Mouse (Mus musculus) adrenal gland (tissue): ENCODE data around the gene Homer1.

ENCODE experiments used
- intact Hi-C: fragments of 180-260 bp; cut with DNase I; formaldehyde crosslinking; loops from one replicate; pipeline ENCODE4 v1.15.1; 2025

Homer1 gene

DNA sequence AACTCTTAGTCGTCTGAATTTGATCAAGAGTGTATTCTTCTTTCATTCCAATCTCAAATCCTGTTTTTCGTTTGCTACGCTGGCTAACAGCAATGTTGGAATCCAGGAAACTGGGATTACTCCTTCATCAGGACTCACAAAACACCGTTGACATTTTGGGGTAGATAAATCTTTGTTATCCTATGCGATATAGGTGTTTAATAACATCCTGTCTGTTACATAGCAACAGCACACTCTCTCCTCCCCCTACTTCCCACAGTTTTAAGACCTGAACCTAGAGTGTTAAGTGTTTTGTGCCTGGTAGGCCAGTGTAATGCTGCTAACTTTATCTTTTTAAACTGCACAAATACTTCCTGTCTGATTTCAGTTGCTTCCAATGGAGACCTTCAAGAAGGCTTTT is 39.0 kb downstream of the Homer1 start:
- intact Hi-C loops: no loop called here

DNA sequence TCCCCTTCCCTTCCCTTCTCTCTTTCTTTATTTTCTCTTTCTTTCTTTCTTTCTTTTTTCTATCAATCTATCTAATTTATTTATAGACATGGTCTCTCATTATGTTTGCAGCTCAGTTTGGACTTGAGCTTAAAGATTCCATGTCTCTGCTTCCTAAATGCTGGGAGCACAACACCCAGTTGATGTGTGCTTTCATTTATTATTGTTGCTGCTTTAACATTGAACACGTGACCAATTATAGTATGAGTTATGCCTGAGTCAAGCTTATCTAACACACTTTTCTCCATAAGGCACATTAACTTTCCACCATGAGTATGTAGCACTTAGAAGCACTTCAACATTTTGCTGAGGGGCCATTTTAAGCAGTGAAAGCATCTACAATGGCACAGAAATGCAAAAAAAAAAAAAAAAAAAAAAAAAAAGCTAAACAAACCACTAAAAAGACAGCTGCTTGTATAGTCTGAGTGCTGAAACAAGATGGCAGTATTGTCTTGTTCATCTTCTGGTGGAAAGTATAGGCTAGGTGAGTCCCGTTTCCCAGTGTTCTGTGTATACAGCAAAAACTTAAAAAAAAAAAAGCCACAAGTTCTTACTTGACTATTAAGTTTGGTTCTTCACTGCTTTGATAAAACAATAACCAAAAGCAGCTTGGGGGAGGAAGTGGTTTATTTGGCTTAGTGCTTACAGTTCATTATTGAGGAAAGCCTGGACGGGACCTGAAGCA is 41.3 kb downstream of the Homer1 start:
- intact Hi-C loops: no loop called here

DNA sequence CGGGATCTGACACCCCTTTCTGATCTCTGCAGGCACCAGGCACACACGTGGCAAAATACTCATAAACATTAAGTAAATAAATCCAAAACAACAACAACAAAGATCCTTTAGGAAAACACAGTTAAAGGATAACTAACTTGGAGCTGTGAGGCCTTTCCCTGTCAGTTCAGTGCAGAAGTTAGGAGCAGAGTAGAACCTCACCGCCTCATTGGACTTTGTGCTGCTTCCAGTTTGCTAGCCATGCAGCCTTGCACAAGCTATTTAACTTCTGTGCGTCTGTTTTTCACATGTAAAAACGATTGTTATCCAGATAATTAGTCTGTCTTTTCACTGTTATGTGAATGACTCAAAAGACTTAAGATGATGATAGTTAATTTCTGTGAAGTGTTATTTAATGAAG is 43.2 kb downstream of the Homer1 start:
- intact Hi-C loops: no loop called here

DNA sequence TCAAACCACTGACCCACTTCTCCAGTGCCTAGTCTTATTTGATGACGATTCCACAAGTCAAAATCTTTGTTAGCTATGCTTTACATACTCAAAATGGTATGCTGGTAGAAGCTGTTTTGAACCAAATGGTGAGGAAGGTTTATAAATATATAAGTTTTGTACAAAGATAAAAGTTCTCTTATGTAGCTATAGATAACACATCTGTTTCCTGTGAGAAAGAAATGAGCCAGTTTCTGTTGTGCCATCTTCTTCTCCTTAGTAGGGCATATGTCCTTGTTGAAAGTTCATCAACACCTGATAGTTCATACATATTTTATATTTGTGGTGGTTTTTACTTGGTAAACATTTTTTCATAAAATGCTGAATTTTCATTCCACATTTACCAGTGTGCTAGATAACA is 45.0 kb downstream of the Homer1 start:
- intact Hi-C loops: no loop called here

DNA sequence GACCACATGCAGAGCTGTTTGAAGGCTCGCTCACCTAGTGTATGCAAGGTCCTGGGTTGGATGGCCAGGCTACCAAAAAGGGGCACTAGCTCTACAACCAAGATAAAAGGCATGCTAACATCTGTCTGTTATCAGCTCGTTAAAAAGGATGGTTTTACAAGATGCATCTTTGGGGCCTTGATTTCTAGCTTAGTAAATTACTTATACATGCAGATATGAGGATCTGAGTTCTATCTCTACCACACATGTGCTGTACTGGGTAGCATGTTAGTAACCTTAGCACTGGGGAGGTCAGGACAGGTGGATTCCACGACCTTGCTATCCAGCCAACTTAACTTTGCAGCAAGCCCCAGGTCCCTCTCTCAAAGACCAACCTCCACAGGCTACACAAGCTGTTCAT is 46.4 kb downstream of the Homer1 start:
- intact Hi-C loops: no loop called here

DNA sequence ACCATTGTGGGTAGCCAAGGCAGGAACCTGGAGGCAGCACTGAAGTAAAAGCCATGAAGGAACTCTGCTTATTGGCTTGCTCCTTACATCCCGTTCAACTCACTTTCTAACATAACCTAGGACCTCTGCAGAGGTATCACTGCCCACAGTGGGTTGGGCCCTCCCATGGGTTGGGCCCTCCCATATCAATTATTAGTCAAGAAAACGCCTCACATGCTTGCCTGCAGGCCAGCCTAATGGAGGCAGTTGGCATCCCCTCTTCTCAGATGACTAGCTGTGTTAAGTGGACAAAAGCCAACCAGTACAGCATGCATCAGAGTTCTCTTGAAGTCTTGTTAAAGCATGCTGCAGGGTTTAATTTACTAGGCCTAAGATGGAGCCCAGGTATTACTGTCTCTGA is 52.6 kb downstream of the Homer1 start:
- intact Hi-C loops: no loop called here

DNA sequence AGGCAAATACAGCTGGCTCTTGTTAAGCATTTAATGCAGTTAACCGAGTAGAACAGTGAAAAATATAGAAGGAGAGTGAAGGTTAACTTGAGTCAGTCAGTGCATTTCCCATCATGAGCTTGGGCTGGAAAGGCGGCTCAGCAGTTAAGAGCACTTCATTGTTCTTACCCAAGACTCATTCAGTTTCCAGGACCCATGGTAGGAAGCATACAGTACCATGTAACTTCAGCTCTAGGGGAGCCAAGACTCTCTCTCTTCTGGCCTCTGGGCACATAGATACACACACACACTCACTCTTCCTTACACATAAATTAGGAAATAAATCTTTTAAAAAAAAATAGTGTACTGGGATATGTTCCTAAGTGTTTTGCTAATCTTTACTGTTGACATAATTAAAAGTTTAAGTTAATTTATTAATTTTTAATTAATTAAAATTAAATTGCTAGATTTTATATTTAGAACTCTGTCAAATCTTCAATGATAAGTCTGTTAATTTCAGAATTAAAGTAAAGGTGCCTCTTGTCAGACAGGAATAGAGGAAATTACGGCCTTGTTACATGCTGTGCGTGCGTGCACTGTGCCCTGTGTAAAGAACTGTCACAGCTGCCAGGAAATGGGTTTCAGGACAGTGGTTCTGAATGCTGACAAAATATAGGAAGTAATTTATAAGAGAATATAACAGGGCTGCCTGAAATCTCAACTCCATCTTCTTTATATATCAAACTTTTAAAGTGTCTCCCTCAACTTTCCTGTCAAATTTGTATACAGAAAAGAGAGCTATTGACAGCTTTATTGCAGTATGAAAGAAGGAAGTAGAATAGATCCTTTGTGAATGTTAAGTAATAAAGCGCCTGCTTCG is 55.2 kb downstream of the Homer1 start:
- intact Hi-C loops: no loop called here

DNA sequence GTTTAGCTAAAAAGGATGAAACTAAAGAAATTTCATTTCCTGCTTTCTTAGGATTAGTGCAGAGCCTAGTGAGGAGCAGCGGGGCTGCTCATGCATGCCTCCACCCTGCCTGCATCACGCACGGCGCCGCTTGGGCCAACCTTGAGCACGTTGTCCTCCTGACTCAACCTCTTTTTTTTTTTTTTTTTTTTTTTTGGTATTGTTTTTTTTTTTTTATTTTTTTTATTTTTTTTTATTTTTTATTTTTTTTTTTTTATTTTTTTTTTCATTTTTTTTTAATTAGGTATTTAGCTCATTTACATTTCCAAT is 55.8 kb downstream of the Homer1 start:
- intact Hi-C loops: no loop called here

DNA sequence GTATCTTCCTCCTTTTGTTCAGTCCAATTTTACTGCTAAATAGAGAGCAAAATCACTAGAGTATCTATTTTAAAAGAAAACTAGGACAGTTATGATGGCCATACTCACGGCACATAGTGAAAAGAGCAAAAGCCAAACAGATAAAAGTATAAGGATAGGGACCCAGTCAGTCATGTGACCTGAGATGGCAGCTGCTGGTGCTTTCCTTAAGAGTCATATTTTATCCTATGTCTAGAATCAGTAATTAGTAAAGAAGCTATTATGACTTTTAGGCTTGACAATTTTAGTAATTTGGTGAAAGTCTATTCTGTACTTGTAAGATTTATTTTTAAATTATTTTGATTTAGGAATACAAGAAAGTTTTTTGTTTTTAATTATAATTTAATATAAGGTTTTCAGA is 59.1 kb downstream of the Homer1 start:
- intact Hi-C loops: no loop called here

DNA sequence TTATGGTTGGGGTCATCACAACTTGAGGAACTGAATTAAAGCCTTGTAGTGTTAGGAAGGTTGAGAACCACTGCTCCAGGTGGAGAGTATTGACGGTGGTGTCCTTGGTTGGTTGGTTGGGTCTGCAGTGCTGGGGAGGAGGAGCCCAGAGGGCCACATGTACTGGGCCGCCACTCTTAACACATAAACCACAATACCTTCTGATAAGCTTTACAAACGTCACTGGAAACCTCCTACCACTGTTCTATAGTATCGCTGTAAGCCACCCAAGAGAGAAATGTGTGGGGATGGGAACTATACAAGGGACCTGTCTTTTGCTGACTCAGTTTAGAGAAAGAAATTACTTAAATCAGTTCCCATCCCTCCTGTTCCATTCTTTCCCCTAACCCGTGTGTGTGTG is 68.1 kb downstream of the Homer1 start:
- intact Hi-C loops: no loop called here

DNA sequence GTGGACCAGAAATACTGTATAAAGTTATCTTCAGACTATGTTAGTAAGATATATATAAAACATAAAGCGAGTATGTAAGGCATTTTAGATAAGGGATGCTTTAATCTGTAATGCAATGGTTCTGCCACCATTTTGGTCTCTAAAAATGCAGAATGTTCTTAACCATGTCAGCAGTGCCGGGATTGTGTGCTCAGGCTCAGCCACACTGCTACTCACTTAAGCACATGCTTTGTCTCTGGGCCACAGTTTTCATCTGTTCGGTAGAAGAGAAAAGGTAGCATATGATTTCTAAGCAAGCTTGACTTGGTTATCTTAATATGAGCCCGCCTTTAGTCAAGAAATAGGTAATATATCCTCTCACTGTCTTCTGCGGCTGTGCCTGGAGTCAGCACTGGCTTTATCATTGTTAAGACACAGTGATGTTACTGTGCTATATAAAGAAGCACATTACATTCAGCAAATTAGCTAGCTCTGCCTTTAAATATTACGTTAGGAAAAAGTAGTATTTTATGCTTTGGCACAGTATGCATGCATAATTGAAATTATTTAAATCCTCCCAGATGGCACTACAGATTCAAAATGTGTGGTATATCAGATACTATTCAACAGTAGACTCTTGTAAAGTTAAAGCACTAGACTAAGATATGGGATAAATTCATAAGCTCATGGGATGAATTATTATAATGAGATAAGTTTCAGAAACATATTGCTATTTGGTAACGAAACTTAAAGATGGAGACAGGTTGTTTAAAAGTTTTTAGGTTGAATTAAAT is 69.6 kb downstream of the Homer1 start:
- intact Hi-C loops: no loop called here

DNA sequence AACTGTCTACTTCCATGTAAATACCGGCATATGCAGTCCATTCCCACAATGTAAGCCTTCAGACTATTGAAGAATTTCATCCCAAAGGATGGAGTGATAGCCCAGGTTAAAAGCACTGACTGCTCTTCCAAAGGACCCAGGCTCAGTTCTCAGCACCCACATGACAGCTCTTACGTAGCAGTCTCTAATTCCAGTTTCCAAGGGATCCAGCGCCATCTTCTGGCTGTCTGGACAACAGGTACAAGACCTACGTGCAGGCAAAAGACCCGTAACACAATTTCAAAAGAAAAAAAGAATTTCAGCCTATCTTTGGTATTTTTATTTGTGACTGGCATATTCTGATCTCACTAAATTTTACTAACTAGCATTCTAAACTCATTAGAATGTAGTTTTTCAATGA is 75.0 kb downstream of the Homer1 start:
- intact Hi-C loops: no loop called here

DNA sequence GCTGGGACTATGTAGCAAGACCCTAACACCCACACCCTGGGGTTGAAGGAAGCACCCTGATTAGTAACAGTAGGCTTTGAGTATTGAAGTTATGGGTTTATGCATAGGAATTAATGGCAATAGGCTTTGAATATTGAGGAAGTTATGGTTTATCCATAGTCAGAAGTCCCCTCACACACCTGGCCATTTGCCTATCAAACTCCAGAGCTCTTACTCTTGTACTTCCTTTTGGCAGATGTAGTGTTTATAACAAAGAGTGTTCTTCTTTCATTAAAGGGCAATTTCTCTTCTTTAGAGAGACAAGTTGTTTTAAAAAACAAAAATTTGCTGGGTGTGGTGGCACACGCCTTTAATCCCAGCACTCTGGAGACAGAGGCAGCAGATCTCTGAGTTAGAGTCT is 79.1 kb downstream of the Homer1 start:
- intact Hi-C loops: no loop called here

DNA sequence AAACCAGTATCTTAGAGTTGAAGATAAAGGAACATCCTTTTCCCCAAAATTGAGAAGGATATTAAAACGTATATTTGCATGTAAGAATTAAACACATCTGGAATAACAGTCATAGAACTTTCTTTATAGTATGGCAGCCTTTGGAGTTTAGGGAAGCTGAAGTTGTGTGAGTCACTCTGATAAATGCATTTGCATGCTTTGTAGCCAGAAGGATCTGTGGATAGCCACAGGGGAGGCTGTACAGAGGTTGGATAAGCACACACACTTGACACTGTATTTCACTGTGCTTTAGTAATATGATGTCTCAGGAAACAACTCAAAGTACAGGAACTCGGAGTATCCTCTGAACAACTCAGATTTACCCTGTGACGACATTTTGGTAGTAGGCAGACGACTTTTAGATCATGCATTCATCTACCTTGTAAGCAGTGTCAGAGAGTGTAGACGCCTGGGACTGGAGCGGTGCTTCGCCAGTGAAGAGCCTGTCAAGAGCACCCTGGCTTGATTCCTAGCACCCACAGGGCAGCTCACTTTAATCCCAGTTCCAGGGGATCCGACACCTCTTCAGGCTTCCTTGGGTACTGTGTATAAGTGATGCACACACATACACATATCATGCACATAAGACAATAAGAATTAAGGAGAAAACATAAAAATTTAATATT is 81.1 kb downstream of the Homer1 start:
- intact Hi-C loops: no loop called here

DNA sequence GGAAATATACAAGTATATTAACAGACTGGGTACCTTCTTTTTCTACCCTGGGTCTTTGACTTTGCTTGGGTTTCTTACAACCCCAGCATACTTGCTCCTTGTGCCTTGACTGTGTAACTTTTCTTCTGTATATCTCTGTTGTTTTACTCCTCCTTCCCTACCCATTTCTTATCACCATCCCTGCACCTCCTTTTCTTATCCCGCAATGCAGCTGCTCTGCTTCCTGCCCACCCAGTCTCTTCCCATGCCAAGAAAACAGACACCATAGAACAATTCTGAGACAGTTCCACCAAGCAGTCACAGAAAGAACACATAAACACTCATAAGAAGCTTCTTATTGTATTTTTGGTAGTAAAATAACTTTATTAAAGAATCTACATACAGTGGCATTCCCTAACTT is 81.9 kb downstream of the Homer1 start:
- intact Hi-C loops: no loop called here

DNA sequence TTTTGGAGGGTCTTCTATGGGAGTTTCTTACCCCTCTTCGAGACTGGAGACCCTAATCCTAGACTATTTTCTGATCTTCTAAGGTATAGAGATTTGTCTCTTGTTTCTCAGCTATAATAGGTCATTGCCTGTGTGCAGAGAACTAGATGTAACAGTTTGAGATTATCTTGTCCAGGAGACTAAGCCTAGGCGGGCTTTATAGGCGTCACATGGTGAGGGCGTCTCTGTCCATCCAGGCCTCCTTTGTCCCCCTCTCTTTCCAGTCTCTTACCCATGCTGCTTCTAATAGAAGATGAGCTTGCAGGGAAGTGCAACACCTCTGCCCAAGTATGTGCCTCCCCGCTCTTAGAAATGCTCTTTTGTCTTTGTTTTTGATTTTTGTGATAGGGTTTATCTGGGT is 83.7 kb downstream of the Homer1 start:
- intact Hi-C loops: no loop called here

DNA sequence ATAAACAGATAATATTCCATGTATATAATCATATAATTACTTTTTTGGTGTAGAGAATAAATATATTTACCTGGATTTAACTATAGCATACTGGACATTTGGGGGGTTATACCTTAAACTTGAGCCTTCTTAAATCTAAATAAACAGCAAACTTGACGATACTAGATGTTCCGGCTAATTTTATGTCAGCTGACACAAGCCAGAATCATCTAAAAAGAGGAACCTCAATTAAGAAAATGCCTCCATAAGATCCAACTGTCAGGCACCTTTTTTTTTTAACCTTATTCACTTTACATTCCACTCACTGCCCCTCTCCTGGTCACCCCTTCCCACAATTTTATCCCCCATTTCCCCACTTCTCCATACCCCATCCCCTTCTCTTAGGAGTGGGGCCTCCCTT is 84.2 kb downstream of the Homer1 start:
- intact Hi-C loops: no loop called here

DNA sequence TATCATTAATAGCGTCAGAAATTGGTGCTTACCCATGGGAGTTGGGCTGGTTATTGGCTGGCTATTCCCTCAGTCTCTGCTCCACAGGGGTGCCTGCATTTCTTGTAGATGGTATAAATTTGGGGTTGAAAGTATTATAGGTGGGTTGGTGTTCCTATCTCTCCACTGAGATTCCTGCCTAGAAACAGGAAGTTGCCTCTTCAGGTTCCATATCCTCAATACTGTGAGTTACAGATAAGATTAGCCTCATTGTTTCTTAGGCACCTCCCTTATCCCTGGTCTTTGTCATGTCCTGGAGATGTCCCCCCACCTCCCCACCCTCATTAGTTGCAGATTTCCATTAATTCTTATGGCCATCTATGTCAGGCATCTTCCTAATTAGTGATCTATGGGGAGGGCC is 85.0 kb downstream of the Homer1 start:
- intact Hi-C loops: no loop called here

DNA sequence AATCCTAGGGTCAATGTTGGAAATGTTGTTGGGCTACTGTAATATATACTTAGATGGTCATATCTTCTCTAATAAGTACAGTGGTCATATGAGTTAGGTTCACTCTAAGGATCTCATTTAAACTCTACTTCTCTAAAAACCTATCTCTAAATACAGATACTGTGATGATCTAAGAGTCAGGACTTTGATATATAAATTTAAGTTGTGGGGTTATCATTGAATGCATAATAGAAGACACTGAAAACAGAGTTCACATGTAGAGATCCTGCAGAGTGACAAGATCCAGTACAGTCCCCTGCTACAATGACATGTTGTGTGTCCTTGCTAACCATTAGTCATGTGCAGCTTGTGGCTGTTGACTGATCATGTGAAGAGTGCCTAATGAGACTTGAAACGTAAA is 85.7 kb downstream of the Homer1 start:
- intact Hi-C loops: no loop called here

DNA sequence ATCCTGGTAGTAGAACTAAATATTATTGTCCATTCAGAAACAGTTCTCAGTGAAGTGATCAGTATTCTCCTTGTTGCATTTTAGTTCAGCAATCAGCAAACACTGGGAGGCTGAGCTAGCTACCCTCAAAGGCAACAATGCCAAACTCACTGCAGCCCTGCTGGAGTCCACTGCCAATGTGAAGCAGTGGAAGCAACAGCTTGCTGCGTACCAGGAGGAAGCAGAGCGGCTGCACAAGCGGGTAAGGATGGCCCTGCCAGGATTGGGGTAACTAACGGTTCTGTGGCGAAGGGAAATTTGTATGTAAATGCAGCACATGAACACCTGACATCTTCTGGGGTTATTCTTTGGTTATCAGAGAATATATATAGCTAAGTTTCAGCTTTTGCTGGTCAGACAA is 88.0 kb downstream of the Homer1 start:
- intact Hi-C loops: no loop called here

DNA sequence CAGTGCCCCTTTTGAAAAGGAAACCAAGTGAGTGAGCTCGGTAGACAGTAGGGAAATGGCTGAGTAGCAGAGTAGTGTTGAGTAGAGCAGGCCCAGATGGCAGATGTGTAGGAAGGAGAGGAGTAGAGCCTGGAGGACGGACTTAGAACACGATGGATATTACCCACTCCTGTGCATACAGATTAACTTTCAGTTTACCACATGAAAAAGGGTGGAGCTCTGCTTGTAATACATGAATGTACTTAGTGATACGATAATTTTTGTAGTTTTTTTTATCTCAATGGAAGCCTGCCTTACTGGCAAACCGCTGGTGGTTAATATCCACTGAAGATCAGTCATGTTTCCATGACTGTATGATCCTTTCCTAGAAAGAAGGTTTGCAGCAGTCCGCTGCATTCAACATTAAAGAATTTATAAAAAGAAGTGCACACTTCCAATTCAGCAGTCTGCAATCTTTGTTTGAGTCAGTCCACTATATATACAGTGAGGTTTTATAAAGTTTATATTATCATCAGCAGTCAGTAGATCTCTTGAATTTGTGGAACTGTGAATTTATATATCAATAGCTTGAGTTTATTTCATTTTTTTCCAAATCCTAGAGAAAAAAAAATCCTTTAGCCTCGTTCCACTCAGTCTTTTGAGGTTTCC is 89.3 kb downstream of the Homer1 start:
- intact Hi-C loops: no loop called here
